Mouse (Mus musculus): ENCODE measurements at regions not wholly inside any gene's neighbourhood (a gene's known extent, or its start where the extent isn't known, plus 50 kb on each side); places are given as distances from the start of the nearest gene placed in this dataset.
"Not testable (repeated sequence)": the region's sequence is repeated elsewhere in the genome, so short reads cannot be mapped to it uniquely, and the experiment has no call there.

GRCm38 (mm10) chr19:51355701-51356100, 677.3 kb upstream of the Sorcs1 start:
- no peak for DNase-seq (ENCODE audit: low spot score in 2 of 2)

GRCm38 (mm10) chr19:51340491-51340890, 662.0 kb upstream of the Sorcs1 start:
- DNase-seq (ENCODE audit: low spot score in 2 of 2) = no peak

GRCm38 (mm10) chr19:51330010-51330409, 651.6 kb upstream of the Sorcs1 start:
- no peak for DNase-seq (ENCODE audit: low spot score in 2 of 2)

GRCm38 (mm10) chr19:51303708-51304107, 625.3 kb upstream of the Sorcs1 start:
- DNase-seq (ENCODE audit: low spot score in 2 of 2) = no peak

- DNase-seq (ENCODE audit: low spot score in 2 of 2) = not testable (repeated sequence)
These were observed 618.2 kb upstream of the Sorcs1 start for GRCm38 (mm10) chr19:51296631-51297030.

- DNase-seq (ENCODE audit: low spot score in 2 of 2) = no peak
These were observed 590.6 kb upstream of the Sorcs1 start for GRCm38 (mm10) chr19:51268978-51269556.

GRCm38 (mm10) chr19:51240295-51240864, 561.9 kb upstream of the Sorcs1 start:
- DNase-seq (ENCODE audit: low spot score in 2 of 2) = no peak

GRCm38 (mm10) chr19:51238181-51238523, 559.7 kb upstream of the Sorcs1 start:
- no peak for DNase-seq (ENCODE audit: low spot score in 2 of 2)

GRCm38 (mm10) chr19:51237509-51238180, 559.2 kb upstream of the Sorcs1 start:
- DNase-seq (ENCODE audit: low spot score in 2 of 2) = no peak

- DNase-seq (ENCODE audit: low spot score in 2 of 2) = no peak
These were observed 554.1 kb upstream of the Sorcs1 start for GRCm38 (mm10) chr19:51232525-51232924.

GRCm38 (mm10) chr19:51226932-51227331, 548.5 kb upstream of the Sorcs1 start:
- DNase-seq (ENCODE audit: low spot score in 2 of 2) = no peak

GRCm38 (mm10) chr19:51201391-51201790, 522.9 kb upstream of the Sorcs1 start:
- DNase-seq (ENCODE audit: low spot score in 2 of 2) = peak; percentile 4 to 34

Measured in layer of hippocampus, adult 8-10 months (tissue).